Mouse (Mus musculus) E14TG2a.4 (cell line): ENCODE measurements at regions not wholly inside any gene's neighbourhood (a gene's known extent, or its start where the extent isn't known, plus 50 kb on each side); places are given as distances from the start of the nearest gene placed in this dataset.

ENCODE experiments used
- CTCF ChIP-seq: conservative IDR thresholded peaks from 2 replicates; pipeline ENCODE4 v1.5.1; 2014; ENCODE audit warnings: low read length
- NANOG ChIP-seq: IDR thresholded peaks from 2 replicates; pipeline ENCODE4 v1.6.1; 2014; ENCODE audit warnings: borderline replicate concordance, low read length, mixed read lengths
- POU5F1 ChIP-seq: IDR thresholded peaks from 2 replicates; pipeline ENCODE4 v1.6.1; 2014; ENCODE audit warnings: low read length, borderline replicate concordance

GRCm38 (mm10) chr7:84744321-84745070 lies 54.7 kb upstream of the Zfand6 start:
- TF ChIP-seq CTCF (no peak), NANOG (no peak), POU5F1 (no peak)
